Mouse (Mus musculus) WW6 (cell line): ENCODE results near the gene Jhy.

Experiments used
- DNase-seq: peaks from one replicate; pipeline ENCODE4 v3.0.0-alpha.2; 2013; ENCODE audit warnings: low read depth, low spot score

Jhy gene

GRCm38 (mm10) chr9:40858461-40859160 is 105.3 kb downstream of the Jhy start:
- no peak for DNase-seq

DNA sequence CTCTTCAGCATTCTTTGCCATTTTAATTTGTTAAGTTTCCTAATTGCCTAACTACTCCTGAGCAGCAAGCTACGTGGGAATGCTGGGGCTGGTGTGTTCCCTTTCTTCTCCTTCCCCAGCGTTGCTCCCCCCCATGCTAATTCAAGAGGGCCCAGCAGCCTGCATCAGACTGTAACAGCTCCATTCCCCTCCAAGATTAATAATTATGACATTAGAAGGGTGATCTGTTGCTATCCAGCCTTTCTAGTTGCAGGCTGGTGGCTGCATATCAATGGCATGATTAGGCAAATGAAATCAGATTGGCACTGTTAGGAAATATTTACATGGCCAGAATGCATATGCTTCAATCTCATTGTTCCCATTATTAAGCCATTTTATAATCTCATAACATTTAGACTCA is 112.4 kb downstream of the Jhy start:
- DNase-seq, result no peak
